Comparison of ENCODE assay signal across 7 mouse cellular contexts in genomic region chr4:141722731-141723672, GRCm38 (mm10). TPM values are rescaled to one million over a fixed set of nuclear protein-coding genes. Genes with fewer than 3 reads are reported as not detected.
DNase-seq lines count a peak whose midpoint lies in the region; ATAC-seq lines count a peak whose summit lies in the region.

Gene Ddi2, minus strand, starts transcription at chr4:141723419.

- H3K9ac ChIP-seq in intestine, embryonic 16.5 days (ENCODE audit: low read depth, low read length): peak within 1 kb of the TSS; percentile 98
- peak within 1 kb of the TSS; percentile 96 for H3K9ac ChIP-seq in midbrain, embryonic 11.5 days (ENCODE audit: low read length)

- no peaks in the 10 kb centered on the region for H3K27me3 ChIP-seq in intestine, embryonic 16.5 days (replicated peaks; ENCODE audit: control insufficient read depth, insufficient read depth, low read length)
- no peaks in the 10 kb centered on the region for H3K27me3 ChIP-seq in midbrain, embryonic 11.5 days (ENCODE audit: control insufficient read depth, insufficient read depth, low read length)

- no peaks in the 10 kb centered on the region for H3K9me3 ChIP-seq in intestine, embryonic 16.5 days (ENCODE audit: control insufficient read depth, low read length)
- H3K9me3 ChIP-seq in midbrain, embryonic 11.5 days (ENCODE audit: control insufficient read depth, low read length): no peaks in the 10 kb centered on the region

- WGBS in intestine, embryonic 16.5 days: under 1% methylated on average over 85 of the region's 105 CpGs
- under 1% methylated on average over 94 of the region's 105 CpGs for WGBS in midbrain, embryonic 11.5 days

- peak; percentile 86 for ATAC-seq in intestine, embryonic 16.5 days
- peak; percentile 92 for ATAC-seq in midbrain, embryonic 11.5 days (ENCODE audit: low FRiP score)

- peak within 1 kb of the TSS; percentile 48 for H3K4me2 ChIP-seq in intestine, embryonic 16.5 days (ENCODE audit: low read depth, low read length)
- H3K4me2 ChIP-seq in midbrain, embryonic 11.5 days: peak within 1 kb of the TSS; percentile 92

- peak within 1 kb of the TSS; percentile 96 for H3K27ac ChIP-seq in intestine, embryonic 16.5 days (ENCODE audit: low read length)
- H3K27ac ChIP-seq in midbrain, embryonic 11.5 days (ENCODE audit: low read depth, low read length): peak within 1 kb of the TSS; percentile 81

- intact Hi-C loops in gastrocnemius, postnatal 36 days (cut with DNase I): loop anchor here (5.0 kb wide), 1 partner anchor 69 kb away; the partner anchor contains the start of genes Casp9 and Dnajc16
- intact Hi-C loops in left cerebral cortex, postnatal 36 days (cut with DNase I): loop anchor here (5.0 kb wide), 1 partner anchor 69 kb away; the partner anchor contains the start of genes Casp9 and Dnajc16

- H3K4me3 ChIP-seq in intestine, embryonic 16.5 days (ENCODE audit: low read length): peak within 1 kb of the TSS; percentile 94
- peak within 1 kb of the TSS; percentile 93 for H3K4me3 ChIP-seq in midbrain, embryonic 11.5 days (ENCODE audit: low read depth, low read length)

- DNase-seq in adrenal gland, adult 18-20 months (ENCODE audit: low spot score in 2 of 2): peak; percentile 91 to 93
- peak; percentile 94 for DNase-seq in embryo, embryonic 11 days
- DNase-seq in gastrocnemius, postnatal 36 days: peak; percentile 83 to 88
- peak; percentile 91 to 96 for DNase-seq in left cerebral cortex, postnatal 36 days (ENCODE audit: low spot score in 2 of 2)
- DNase-seq in midbrain, embryonic 11.5 days (ENCODE audit: low spot score, missing footprints): peak; percentile 99
- DNase-seq in skeletal muscle tissue, adult 2 months (ENCODE audit: low read depth, low spot score): peak; percentile 89

- peaks cover 27% of the 10 kb centered on the region for H3K4me1 ChIP-seq in intestine, embryonic 16.5 days (ENCODE audit: control insufficient read depth, insufficient read depth, low read length)
- H3K4me1 ChIP-seq in midbrain, embryonic 11.5 days (ENCODE audit: control insufficient read depth, insufficient read depth, low read length): peaks cover 11% of the 10 kb centered on the region

- no peaks in the 10 kb centered on the region for H3K36me3 ChIP-seq in intestine, embryonic 16.5 days (ENCODE audit: control insufficient read depth, insufficient read depth, low read length)
- no peaks in the 10 kb centered on the region for H3K36me3 ChIP-seq in midbrain, embryonic 11.5 days (ENCODE audit: control insufficient read depth, insufficient read depth, low read length)

RNA-seq across cellular contexts. Expression of gene Ddi2, which starts in this region (rescaled TPM):
- 10 to 100 TPM; 52.1 to 71.7 TPM for total RNA-seq in adrenal gland, adult 18-20 months (2021)
- total RNA-seq in gastrocnemius, postnatal 36 days (2021): 10 to 100 TPM; 38.7 to 50.5 TPM
- polyA plus RNA-seq in intestine, embryonic 16.5 days (2015; fragmentation: Nextera tagmentation; extraction: Ambion mirVana): 16.5 and 17.2 TPM in 2 replicates
- 10 to 100 TPM; 39.4 to 44.1 TPM for total RNA-seq in left cerebral cortex, postnatal 36 days (2021)
- polyA plus RNA-seq in midbrain, embryonic 11.5 days (2014; fragmentation: Nextera tagmentation; extraction: Ambion mirVana): 17.5 and 18.1 TPM in 2 replicates

Comparison
In these comparisons a context has a peak if more than half of its experiments do, and no peak if none do; other contexts are left out.
1. Peak in every context shown above with its lines: DNase-seq, ATAC-seq, H3K4me3 ChIP-seq and H3K27ac ChIP-seq.